Mouse (Mus musculus) v-Abl transformed pro-B cells (cell line): ENCODE data around the gene Cblb.

Experiments used
- in situ Hi-C, 2 experiments: fragments of 400-800 bp; cut with MboI; formaldehyde crosslinking; loops; one replicate each; pipeline ENCODE4 v1.15.1; 2025; ENCODE audit not compliant: unreplicated experiment in 2 of 2

Gene Cblb

DNA sequence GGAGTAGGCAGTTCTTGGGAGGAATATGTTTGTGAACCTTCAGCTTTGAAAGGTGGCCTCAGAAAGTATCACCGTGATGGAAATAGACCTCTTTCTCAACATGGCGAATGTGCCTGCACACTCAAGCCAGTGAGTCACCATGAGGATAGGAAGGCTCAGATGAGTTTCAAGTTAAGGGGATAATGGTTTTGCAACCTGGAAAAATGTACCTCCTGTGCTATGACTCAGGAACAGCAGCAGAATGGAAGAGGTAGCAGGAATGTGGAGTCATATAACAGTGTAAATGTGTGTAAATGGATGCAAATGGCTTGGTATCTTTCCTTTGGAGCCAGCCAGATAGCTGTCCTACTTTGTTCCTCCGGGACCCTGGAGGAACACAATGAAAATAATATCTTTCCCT lies 148.8 kb downstream of the Cblb start:
- in situ Hi-C loops, result loop anchor here (5.0 to 25.0 kb wide), 5 partner anchors 143 to 863 kb away; no protein-coding TSS in a partner anchor

DNA sequence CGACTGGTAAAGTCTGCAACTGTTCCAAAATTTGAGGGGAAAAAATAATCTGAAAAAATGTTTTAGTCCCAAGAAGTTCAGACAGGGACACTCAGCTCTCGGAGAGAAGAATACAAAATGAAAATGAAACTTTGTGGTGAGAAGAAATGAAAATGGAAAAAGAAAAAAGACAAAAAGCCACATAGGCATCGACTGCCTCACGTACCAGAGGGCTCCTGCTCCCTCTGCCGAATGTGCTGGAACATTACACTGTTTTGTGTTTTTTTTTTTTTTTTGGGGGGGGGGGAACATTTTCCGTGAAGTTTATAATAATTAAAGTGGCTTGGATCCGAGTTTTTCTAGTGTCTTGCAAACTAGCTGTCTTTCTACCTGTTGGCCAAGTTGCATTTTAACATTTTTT lies 151.0 kb downstream of the Cblb start:
- in situ Hi-C loops, result loop anchor here (5.0 to 25.0 kb wide), 5 partner anchors 145 to 865 kb away; no protein-coding TSS in a partner anchor

DNA sequence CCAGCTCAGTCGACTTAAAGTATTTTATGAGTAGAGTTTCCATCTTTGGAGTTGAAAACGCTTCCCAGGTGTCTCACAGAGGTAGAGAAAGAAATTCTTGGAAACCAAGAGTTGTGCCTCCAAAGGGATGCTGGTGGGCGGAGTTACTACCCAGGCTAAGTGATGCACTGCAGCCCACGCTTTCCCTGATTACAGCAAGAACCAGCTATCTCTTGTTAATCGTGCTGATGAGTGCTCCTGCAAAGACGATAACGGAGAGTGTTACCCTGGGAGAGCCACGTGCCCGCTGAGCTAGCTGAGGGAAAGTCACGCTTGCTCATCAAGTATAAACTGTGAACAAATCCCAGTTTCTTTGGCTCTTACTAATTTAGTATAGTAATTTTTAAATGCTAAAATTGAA lies 153.3 kb downstream of the Cblb start:
- in situ Hi-C loops, result loop anchor here (5.0 to 25.0 kb wide), 5 partner anchors 147 to 867 kb away; no protein-coding TSS in a partner anchor

DNA sequence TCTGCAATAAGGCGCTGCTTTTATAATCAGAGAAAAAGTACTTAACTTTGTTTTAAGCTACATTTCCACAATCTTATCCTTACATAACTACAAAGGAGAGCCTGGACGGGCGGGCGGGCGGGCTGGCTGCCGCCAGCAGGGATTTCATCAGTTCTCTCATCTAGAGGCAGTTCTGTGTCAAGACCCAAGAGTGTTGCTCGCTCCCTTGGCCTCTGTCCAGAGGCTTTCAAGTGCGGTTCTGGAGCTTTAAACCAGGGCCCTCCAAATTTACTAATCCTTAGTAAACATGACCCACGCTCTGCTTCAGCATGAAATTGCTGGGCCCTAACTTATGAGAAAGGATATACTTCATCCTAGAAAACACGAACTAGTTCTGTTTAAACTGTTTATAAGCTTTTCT lies 155.7 kb downstream of the Cblb start:
- in situ Hi-C loops, result loop anchor here (10.0 to 25.0 kb wide), 2 partner anchors 374 to 842 kb away; no protein-coding TSS in a partner anchor

DNA sequence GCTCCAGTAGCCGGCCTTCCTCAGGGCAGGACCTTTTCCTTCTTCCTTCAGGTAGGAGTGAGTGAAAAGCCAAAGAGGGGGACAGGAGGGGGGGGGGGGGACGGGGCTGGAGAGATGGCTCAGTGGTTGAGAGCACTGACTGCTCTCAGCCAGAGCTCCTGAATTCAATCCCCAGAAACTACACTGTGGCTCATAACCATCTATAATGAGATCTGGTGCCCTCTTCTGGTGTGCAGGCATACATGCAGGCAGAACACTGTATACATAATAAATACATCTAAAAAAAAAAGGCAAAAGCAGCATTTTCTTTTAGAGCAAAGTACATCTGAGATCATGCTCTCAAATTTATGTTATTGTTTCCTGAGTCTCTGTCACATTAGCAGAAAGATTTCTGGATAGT lies 158.1 kb downstream of the Cblb start:
- in situ Hi-C loops, result loop anchor here (10.0 to 25.0 kb wide), 2 partner anchors 377 to 844 kb away; no protein-coding TSS in a partner anchor

DNA sequence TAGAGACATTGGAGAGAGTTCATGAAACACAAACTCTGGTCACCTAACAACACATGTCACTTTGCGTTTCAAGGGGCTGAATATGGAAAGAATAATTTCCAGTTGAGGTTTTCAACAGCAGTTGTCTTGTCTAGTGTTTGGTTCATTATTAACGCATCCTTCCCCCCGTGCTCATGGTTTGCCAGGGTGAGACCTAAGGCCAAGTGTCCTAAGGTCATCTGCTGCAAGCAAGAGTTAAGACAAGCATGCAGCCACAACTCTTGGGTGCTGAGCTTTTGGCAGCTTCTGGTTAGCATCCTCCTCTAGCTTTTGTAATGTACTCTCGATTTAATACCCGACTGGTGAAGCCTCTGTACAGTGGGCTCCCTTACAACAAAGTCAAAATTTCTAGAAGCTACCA lies 159.7 kb downstream of the Cblb start:
- in situ Hi-C loops, result loop anchor here in 1 of 2 experiments (25.0 kb wide), 1 partner anchor 378 kb away; no protein-coding TSS in a partner anchor

DNA sequence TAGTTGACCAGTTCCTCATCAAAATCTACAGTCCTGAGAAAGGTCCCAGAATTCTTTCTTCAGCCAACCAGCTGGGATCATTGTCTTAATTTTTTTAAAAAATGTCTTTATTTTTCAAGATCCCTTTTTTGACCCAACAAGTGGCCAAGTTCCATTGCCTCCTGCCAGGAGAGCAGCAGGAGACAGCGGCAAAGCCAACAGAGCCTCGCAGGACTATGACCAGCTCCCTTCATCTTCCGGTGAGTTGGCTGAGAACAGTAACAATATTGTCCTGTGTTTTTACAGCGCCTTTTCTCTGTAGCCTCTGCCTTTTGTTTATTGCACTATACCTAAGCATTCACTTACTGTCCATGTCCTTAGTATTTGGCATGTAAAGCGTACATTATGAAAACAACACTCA lies 163.0 kb downstream of the Cblb start:
- in situ Hi-C loops, result loop anchor here in 1 of 2 experiments (25.0 kb wide), 1 partner anchor 382 kb away; no protein-coding TSS in a partner anchor

DNA sequence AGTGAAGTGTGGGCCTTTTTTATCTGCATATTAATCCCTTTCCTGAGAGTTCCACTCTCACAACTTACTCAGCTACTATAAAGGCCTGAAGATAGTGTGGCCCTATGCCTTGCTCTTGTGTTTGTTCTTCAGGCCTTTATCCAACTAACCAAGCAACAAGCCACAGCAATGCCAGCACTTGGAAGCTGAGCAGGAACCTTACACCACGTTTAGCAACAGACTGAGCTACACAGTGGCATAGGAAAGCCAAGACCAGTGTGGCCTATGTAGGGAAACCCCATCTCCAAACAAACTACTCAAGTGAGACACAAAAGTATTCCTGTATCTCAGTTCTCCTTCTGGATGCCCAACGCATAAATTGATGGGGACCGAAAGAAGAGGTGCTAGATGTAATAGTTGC lies 163.8 kb downstream of the Cblb start:
- in situ Hi-C loops, result loop anchor here in 1 of 2 experiments (25.0 kb wide), 1 partner anchor 383 kb away; no protein-coding TSS in a partner anchor

DNA sequence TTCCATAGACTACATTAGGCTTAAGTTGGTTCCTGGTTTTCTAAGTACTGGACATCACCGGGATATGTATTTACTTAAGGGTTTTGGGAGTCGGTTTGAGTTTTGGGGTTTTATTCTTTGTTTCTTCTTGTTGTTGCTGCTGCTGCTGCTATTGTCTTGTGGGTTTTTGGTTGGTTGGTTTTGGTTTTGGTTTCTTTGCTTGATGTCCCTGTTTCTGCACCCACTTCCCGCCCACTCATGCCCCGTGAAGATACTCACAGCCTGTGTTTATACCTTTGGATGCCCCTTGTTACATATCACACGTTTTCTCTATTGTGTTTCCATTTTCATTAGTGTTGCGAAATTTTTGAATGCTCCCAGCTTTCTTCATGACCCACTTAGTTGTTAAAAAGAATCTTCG lies 169.1 kb downstream of the Cblb start:
- in situ Hi-C loops, result loop anchor here (25.0 kb wide), 2 partner anchors 1062 to 1363 kb away; no protein-coding TSS in a partner anchor

DNA sequence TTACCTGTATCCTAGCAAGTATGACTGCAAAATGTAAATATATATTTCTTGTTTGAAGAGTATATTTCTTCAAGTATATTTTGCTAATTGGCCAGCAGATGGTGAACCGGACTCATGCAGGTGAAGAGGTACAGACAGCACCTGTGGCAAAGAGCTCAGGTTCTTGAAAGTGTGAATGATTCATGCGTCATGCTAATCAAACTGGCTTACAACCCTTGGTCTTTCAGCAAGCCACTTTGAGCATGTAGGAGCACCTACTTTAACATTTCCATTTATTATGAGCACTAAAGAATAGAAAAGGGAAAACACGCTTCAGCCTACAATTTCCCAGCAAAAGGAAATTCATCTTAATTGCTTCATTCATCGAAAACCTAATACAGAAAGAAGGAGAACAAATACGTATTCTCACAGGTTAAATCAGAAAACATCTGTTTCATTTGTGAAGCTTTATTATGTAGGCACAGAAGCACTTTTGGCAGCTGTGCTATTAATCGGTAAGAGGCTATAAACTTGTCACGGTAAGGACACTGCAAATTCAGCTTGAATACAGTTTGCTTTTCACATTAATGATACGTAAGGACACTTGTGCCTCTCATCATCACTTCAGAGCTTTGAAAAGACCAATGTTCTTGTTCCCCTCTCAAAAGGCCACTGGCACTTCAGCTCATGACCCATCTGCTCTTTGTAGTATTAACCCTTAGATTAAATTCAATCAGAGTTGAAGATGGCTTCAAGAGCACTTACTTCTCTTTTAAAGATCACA lies 180.0 kb downstream of the Cblb start:
- in situ Hi-C loops, result loop anchor here (25.0 kb wide), 2 partner anchors 1051 to 1374 kb away; no protein-coding TSS in a partner anchor

DNA sequence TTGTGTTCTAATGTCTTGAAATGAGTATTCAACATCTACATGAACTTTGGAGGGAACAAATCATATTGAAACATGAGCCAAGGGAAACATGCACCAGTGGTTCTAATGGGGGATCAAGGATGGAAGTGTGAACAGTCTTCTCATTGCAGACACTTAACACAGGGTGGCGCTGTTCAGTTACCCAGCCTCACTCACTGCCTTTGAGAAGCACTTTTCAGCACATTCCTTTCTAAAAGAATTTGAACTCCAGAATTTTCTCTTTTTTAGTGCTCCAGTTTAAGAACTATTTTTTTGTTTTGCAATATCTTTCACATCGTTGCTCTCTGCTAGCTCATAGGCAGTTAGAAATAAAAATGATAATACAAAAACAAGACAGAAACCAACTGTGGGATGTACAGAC lies 188.0 kb downstream of the Cblb start:
- in situ Hi-C loops, result loop anchor here (25.0 kb wide), 2 partner anchors 1043 to 1382 kb away; no protein-coding TSS in a partner anchor

DNA sequence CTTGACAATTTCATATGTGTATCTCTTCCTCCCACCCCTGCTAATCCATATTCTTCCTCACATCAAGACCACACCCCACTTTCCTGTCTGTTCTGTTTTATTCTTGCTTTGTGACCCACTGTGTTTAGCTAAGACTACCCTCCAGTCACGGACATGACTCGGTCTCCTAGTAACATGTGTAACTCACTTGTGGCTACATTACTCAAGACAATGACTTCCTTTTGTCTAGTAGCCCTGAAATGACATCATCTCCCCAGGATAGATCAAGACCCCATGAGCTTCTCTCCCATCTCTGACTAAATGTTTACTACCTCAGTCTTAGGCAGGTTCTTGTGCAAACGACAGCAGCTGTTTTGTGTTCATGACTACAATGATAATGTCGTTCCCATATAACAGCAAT lies 191.9 kb downstream of the Cblb start:
- in situ Hi-C loops, result loop anchor here (25.0 kb wide), 2 partner anchors 1039 to 1386 kb away; no protein-coding TSS in a partner anchor

DNA sequence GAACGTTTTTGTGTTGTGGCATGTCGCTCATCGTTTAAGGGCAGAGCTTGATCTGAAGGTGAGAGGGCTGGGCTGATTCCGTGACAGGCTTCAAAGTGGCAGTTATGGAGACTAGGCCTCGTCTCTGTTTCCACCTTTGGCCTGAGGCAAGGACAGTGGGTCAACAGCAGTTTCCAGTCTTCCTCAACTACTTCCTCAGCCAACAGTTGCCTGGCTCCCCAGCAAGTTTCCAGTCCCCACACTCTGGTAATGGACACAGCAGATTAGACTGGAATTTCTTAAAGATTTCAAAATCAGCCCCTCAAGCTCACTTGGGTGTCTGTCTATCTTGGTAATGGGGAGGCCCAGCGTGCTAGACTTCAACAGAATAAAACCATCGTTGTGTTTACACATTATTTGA lies 198.4 kb downstream of the Cblb start:
- in situ Hi-C loops, result no loop called here

DNA sequence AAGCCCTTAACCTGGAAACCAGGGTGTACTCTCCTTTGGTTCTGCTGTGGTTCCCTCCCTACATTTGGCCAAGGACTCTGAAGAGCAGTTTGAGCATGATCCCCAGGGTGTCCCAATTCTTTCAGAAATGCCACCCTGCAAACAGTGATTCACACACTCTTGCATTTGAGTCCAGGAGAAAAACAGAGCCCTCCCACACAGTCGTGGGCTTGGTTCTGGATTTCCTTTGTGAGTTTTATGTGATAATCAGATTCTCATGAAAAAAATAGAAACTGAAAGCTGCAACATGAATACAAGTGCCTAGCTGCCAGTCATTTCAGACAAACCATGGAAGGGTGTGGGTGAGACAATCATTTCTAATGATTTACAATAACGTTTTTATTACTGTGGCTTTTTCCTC lies 198.9 kb downstream of the Cblb start:
- in situ Hi-C loops, result no loop called here

DNA sequence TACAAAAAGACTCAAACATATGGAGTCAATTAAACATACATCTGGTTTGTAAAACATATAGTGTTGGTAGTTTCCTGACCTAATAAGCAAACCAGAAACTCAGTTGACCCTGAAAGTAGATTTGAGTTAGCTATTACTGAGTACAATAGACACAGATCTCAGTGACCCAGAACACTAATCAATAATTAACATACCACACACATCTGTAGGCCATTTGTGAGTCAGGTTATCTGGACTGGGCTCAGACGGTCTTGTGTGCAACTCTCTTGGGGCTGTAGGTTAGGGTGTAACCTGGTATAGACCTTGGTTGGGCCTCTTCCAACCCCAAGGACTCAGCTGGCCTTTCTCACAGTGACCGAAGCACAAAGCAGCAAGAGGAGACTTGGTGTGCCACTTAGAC lies 211.1 kb downstream of the Cblb start:
- in situ Hi-C loops, result no loop called here

DNA sequence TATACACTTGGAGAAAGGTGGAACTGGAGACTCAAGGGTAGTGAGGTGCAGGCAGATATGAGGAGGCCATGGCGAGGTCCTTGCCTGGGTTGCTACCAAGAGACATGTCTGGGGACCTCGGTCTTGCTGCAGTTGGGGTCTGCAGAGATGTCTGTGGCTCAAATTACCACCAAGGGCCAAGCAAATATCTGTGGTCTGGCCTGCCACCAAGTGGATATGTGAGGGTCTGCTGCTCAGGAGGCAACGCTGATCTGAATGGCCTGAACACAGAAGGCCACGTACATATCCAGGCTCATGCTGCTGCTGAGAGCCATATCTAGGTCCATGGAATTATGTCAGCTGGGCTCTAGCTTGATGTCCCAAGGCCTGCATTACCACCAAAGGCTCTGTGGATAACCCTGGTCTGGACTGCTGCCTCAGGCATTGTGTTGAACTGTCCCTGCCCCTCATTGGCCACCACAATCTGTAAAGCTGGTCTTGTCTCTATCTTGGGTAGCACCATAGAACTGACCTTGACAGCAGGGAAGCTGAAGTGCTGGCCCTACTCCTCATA lies 212.5 kb downstream of the Cblb start:
- in situ Hi-C loops, result no loop called here

DNA sequence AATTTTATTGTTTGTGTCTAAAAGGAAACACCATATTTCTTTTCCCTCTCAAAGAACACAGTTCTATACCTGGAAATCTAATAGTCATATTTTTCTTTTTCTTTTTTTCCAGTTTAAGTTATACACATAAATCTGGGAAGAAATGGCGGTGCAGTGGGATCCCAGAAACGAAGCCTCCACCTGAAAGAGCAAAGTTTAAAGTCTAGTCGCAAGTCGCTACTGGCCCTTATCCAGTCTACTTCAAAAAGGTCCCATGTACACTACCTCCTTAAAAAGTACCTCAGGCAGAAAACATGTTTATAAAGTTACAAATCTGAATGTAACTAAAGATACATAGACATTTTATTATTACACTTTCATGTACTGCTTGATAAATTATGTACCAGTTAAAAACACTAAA lies 219.2 kb downstream of the Cblb start:
- in situ Hi-C loops, result no loop called here

DNA sequence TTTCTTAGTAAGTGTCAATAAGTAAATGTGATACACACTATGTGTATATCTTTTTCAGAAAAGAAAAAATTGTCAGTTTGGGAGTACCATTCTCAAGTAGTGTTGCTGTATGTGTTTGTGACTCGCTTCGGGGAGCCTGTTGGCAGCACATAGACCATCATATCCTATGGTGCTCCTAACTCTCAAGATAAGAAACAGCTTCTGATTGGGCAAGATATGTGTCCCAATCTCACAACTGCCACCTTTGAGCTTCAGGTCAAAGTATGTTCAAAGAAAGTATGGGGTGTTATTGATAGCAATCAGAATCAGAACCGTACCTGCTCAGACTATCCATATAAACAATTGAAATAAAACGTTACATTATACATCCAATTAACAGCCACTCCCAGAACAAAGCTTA lies 219.9 kb downstream of the Cblb start:
- in situ Hi-C loops, result no loop called here
